Mouse (Mus musculus) forebrain, embryonic 11.5 days (tissue): ENCODE data around the gene Ric8a. TPM values are rescaled to one million over a fixed set of nuclear protein-coding genes. Genes with fewer than 3 reads are reported as not detected.

Experiments used
- ATAC-seq: fragments of 200-750 bp; cut with Nextera tagmentation; replicated peaks from 2 replicates; pipeline ENCODE4 v1.8.0; 2017; ENCODE audit warnings: moderate TSS enrichment; ENCODE audit not compliant: low FRiP score
- DNase-seq: peaks from one replicate; pipeline ENCODE4 v3.0.0-alpha.2; 2017; ENCODE audit warnings: low spot score
- H3K27ac ChIP-seq: fragments of 300-500 bp; sonication (generic); 2 replicates; pipeline ENCODE4 v1.5.1; 2014; ENCODE audit warnings: low read depth, low read length
- H3K27me3 ChIP-seq: fragments of 300-500 bp; sonication (generic); 2 replicates; pipeline ENCODE4 v1.6.1; 2014; ENCODE audit warnings: mild to moderate bottlenecking, low read length, mixed read lengths; ENCODE audit not compliant: control insufficient read depth, insufficient read depth
- H3K36me3 ChIP-seq: fragments of 300-500 bp; sonication (generic); 2 replicates; pipeline ENCODE4 v1.6.1; 2014; ENCODE audit warnings: mild to moderate bottlenecking, low read length, moderate library complexity, mixed read lengths; ENCODE audit not compliant: control insufficient read depth, insufficient read depth
- H3K4me1 ChIP-seq: fragments of 300-500 bp; sonication (generic); replicated peaks from 2 replicates; pipeline ENCODE4 v1.6.1; 2014; ENCODE audit warnings: low read length, mixed read lengths; ENCODE audit not compliant: control insufficient read depth, insufficient read depth
- H3K4me2 ChIP-seq: fragments of 300-500 bp; sonication (generic); 2 replicates; pipeline ENCODE4 v1.6.1; 2014; ENCODE audit warnings: low read depth, mild to moderate bottlenecking, low read length, moderate library complexity, mixed read lengths; ENCODE audit not compliant: severe bottlenecking
- H3K4me3 ChIP-seq: fragments of 300-500 bp; sonication (generic); 2 replicates; pipeline ENCODE4 v1.5.1; 2014; ENCODE audit warnings: low read depth, low read length
- H3K9ac ChIP-seq: fragments of 300-500 bp; sonication (generic); 2 replicates; pipeline ENCODE4 v1.6.1; 2014; ENCODE audit warnings: low read length
- H3K9me3 ChIP-seq: fragments of 300-500 bp; sonication (generic); 2 replicates; pipeline ENCODE4 v1.6.1; 2016; ENCODE audit warnings: low read length, mixed read lengths; ENCODE audit not compliant: control insufficient read depth
- WGBS: fragments of 180-500 bp; shearing (Covaris S2); extraction: QIAGEN DNeasy Blood & Tissue Kit; methylation state at CpG from one replicate; pipeline ENCODE4 v1.1.7; 2014; 5-methylcytosine and 5-hydroxymethylcytosine counted together
- polyA plus RNA-seq: library from polyadenylated mRNA; unstranded; fragments of >200 nt; fragmentation: Nextera tagmentation; extraction: Ambion mirVana; gene quantifications from 2 replicates; pipeline ENCODE4 v1.2.1, GENCODE M21; 2014

Gene Ric8a
- polyA plus RNA-seq, 1 experiment from 2014 or later, result 57.2 TPM

- no peak overlapping the region for H3K4me2 ChIP-seq
- H3K36me3 ChIP-seq, result peaks cover 5% of the 10 kb centered on the region; the same call in 1 of the 2 replicates
- H3K9ac ChIP-seq, result no peak overlapping the region
- H3K4me1 ChIP-seq, result peaks cover 13% of the 10 kb centered on the region
- 91% methylated on average over 9 of the region's 9 CpGs for WGBS
- H3K4me3 ChIP-seq, result no peak overlapping the region
- no peaks in the 10 kb centered on the region for H3K27me3 ChIP-seq
- no peak overlapping the region for H3K27ac ChIP-seq
- no peak for ATAC-seq
- no peak for DNase-seq
- H3K9me3 ChIP-seq, result no peaks in the 10 kb centered on the region
Measured at GRCm38 (mm10) chr7:140853386-140853785, 3.4 kb upstream of the Ric8a start.

GRCm38 (mm10) chr7:140854483-140854882 lies 2.3 kb upstream of the Ric8a start:
- DNase-seq (peak; percentile 44), ATAC-seq (no peak)
- WGBS, result 95% methylated on average over 18 of the region's 18 CpGs
- Histone ChIP-seq H3K36me3 (peaks cover 5% of the 10 kb centered on the region), H3K27me3 (no peaks in the 10 kb centered on the region), H3K9ac (no peak overlapping the region), H3K4me3 (no peak overlapping the region), H3K4me2 (no peak overlapping the region), H3K4me1 (peaks cover 15% of the 10 kb centered on the region), H3K27ac (no peak overlapping the region), H3K9me3 (no peaks in the 10 kb centered on the region)

- no peak for ATAC-seq
- Histone ChIP-seq H3K4me1 (peaks cover 15% of the 10 kb centered on the region), H3K36me3 (peaks cover 5% of the 10 kb centered on the region), H3K4me3 (peak overlapping the region; percentile 79), H3K4me2 (peak overlapping the region; percentile 98), H3K9ac (peak overlapping the region; percentile 87; the same call in 1 of the 2 replicates), H3K27ac (no peak overlapping the region), H3K27me3 (no peaks in the 10 kb centered on the region), H3K9me3 (no peaks in the 10 kb centered on the region)
- WGBS, result 80% methylated on average over 9 of the region's 9 CpGs
- DNase-seq, result no peak
Measured at GRCm38 (mm10) chr7:140855181-140855580, 1.6 kb upstream of the Ric8a start.

- ATAC-seq, result peak; percentile 83
- Histone ChIP-seq H3K4me3 (peak within 1 kb of the TSS; percentile 79), H3K27me3 (no peaks in the 10 kb centered on the region), H3K9ac (peak within 1 kb of the TSS; percentile 87), H3K27ac (peak within 1 kb of the TSS; percentile 82), H3K9me3 (no peaks in the 10 kb centered on the region), H3K36me3 (peaks cover 5% of the 10 kb centered on the region), H3K4me2 (peak within 1 kb of the TSS; percentile 98), H3K4me1 (peaks cover 15% of the 10 kb centered on the region)
- WGBS, result 2% methylated on average over 51 of the region's 51 CpGs
- DNase-seq, result peak; percentile 89
Measured at GRCm38 (mm10) chr7:140855860-140856784, 635 bp upstream of the Ric8a start, which contains the start of gene Gm45785. Gene Gm45785, minus strand, starts transcription at chr7:140856331.

- DNase-seq, result peak; percentile 53
- peak; percentile 34 for ATAC-seq
Measured at GRCm38 (mm10) chr7:140857550-140858505, 1.1 kb downstream of the Ric8a start, which contains the start of gene Bet1l. Gene Bet1l, minus strand, starts transcription at chr7:140857577.

GRCm38 (mm10) chr7:140858746-140859145 lies 2.0 kb downstream of the Ric8a start:
- Histone ChIP-seq H3K9me3 (no peaks in the 10 kb centered on the region), H3K9ac (no peak overlapping the region), H3K4me1 (peaks cover 15% of the 10 kb centered on the region), H3K4me2 (no peak overlapping the region), H3K27ac (no peak overlapping the region), H3K36me3 (peaks cover 6% of the 10 kb centered on the region), H3K27me3 (no peaks in the 10 kb centered on the region), H3K4me3 (no peak overlapping the region)
- DNase-seq, result no peak
- WGBS, result 96% methylated on average over 8 of the region's 8 CpGs
- ATAC-seq, result no peak

More at GRCm38 (mm10) chr7:140857550-140858505, 1.1 kb downstream of the Ric8a start, which contains the start of gene Bet1l:
- Histone ChIP-seq H3K4me2 (peak within 1 kb of the TSS; percentile 98), H3K36me3 (peaks cover 7% of the 10 kb centered on the region), H3K9ac (peak within 1 kb of the TSS; percentile 87), H3K27ac (peak within 1 kb of the TSS; percentile 82), H3K4me1 (peaks cover 15% of the 10 kb centered on the region), H3K4me3 (peak within 1 kb of the TSS; percentile 79), H3K27me3 (no peaks in the 10 kb centered on the region), H3K9me3 (no peaks in the 10 kb centered on the region)
- WGBS, result 41% methylated on average over 40 of the region's 40 CpGs

- DNase-seq (no peak), ATAC-seq (no peak)
- H3K36me3 ChIP-seq, result peaks cover 6% of the 10 kb centered on the region
- no peak overlapping the region for H3K4me2 ChIP-seq
- H3K9me3 ChIP-seq, result no peaks in the 10 kb centered on the region
- H3K4me3 ChIP-seq, result no peak overlapping the region
- WGBS, result 87% methylated on average over 6 of the region's 6 CpGs
- H3K27ac ChIP-seq, result no peak overlapping the region
- no peak overlapping the region for H3K9ac ChIP-seq
- peaks cover 15% of the 10 kb centered on the region for H3K4me1 ChIP-seq
- H3K27me3 ChIP-seq, result no peaks in the 10 kb centered on the region
Measured at GRCm38 (mm10) chr7:140859997-140860396, 3.2 kb downstream of the Ric8a start.

GRCm38 (mm10) chr7:140860728-140861127 lies 4.0 kb downstream of the Ric8a start:
- no peak overlapping the region for H3K9ac ChIP-seq
- peaks cover 6% of the 10 kb centered on the region for H3K36me3 ChIP-seq
- no peak overlapping the region for H3K27ac ChIP-seq
- WGBS, result 92% methylated on average over 5 of the region's 5 CpGs
- no peaks in the 10 kb centered on the region for H3K9me3 ChIP-seq
- H3K4me2 ChIP-seq, result no peak overlapping the region
- DNase-seq, result peak; percentile 42
- peaks cover 8% of the 10 kb centered on the region for H3K4me1 ChIP-seq
- no peak for ATAC-seq
- no peaks in the 10 kb centered on the region for H3K27me3 ChIP-seq
- no peak overlapping the region for H3K4me3 ChIP-seq
